Mouse (Mus musculus): Measurements from ENCODE around the gene Macrod1.
"Not testable (repeated sequence)": the region's sequence is repeated elsewhere in the genome, so short reads cannot be mapped to it uniquely, and the experiment has no call there.

Gene Macrod1

DNA sequence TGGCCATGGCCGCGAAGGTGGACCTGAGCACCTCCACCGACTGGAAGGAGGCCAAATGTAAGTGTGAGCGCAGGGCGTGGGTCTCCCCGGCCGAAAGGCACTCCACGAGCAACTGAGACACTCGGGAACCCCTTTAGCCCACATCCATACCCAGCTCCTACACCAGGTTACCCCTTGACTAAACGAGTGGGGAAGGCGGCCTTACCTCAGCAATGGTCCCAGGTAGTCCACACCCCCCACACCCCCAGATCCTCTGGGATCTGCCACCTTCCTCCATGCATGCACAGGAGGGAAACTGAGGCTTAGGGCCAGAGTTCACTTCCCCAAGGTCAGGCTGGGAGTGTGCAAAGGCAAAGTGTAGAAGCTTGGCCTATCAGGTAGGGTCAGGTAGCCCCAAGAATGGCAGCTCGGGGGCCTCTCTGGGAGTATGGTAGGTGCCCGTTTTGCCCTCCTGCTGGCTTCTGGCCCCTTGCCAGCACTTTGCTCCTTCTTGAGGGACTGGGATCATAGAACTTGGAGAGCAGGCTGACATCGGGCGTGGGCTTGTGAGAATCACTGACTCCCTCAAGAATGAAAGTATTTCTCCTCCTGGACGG lies 614 bp downstream of the Macrod1 start:
- DNase-seq, result no peak

DNA sequence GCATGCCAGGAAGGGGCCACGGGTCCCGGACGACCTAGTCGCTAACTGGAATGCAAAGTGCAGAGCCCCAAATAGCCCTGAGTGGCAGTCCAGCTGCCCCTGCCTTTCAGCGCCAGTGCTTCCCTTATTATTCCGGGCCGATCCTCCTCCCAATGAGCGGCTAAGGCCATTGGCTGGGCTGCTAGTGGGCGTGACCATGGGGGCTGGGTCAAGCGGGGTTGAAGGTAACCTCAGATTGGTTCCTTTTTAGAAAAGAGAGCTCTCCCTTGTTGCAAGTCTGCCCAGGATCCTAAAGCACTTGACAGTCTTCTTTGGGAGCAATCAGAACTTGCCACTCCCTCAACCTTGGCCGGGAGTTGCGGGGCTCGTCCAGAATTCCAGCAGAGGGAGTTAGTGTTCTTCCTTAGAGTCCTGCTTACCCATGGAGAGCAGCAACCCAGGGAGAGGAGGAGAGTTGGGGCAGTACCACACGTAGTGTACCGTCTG lies 1.2 kb downstream of the Macrod1 start:
- DNase-seq, result peak; percentile 63

- no peak for DNase-seq
Observed at GRCm38 (mm10) chr19:7058541-7058940, 1.9 kb downstream of the Macrod1 start.

- DNase-seq, result no peak
Observed at GRCm38 (mm10) chr19:7062110-7062509, 5.5 kb downstream of the Macrod1 start.

DNA sequence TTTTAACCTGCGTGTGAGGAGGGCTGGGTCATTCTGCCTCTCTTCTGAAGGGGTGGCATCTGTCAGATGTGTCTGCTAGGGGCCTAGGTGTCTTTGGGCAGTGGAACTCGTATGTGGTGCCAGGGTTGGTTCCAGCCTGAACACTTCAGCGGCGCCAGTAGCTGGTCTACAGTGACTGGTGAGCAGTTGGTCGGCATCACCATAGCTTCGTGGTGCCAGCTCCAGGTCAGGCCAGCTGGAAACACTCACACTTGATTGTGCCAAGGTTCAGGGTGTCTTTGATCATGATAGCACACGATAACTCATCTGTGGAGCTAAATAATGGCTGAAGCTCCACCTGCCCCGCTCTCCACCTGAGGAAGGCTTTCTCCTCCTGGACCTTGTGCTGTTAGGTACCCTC lies 6.3 kb downstream of the Macrod1 start:
- DNase-seq, result no peak

DNA sequence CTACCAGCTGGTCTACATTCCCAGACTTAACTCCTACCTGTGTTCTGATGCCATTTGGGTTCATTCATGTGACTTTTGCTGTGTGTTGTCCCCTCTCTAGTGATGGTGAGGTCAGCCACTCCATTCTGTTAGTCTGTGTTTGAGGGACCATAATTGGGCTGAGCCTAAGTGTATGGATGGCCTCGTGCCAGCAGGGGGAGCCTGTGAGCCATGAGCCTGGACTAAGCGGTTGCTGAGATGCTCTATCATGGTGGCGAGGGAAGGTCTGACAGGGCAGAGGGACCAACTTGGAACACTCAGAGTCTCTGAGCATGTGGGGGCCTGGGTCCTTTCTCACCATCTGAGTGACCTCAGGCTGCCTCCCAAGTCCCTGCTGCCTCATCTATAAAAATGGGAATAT lies 8.0 kb downstream of the Macrod1 start:
- peak; percentile 88 for DNase-seq

DNA sequence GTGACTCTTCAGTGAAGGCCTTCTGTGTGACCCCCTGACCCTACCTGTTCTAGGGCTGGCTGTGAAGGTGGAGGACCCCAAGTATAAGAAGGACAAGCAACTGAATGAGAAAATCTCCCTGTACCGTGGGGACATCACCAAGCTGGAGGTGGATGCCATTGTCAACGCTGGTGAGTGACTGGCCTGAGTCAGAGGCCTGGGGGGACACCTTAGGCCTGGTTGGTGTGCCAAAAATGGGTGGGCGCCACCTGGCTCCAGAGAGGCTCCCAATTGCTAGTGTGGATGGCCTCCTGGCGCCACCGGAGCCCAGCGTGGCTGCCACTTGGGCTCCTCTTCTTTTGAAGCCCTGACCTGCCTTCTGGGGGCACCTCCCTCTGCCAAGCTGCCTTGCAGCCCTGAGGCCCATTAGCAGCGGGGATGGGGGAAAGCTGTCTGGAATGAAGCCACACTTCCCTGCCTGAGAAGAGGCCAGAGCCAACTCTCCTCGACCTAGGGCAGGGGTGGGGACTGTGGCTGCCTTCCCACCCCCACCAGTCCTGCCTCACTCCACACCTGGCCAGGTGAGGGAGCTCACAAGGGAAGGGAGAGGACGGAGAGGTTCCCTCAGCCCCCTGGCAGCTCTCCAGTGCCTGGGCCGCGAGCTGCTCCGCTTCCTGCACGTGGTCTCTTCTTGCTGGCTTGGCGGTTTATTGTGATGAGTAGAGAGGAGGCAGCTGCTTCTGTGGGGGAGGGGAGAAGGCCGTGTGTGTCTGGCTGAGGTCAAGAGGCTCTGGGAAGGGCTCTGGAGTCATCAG lies 9.6 kb downstream of the Macrod1 start:
- peak; percentile 83 for DNase-seq

DNA sequence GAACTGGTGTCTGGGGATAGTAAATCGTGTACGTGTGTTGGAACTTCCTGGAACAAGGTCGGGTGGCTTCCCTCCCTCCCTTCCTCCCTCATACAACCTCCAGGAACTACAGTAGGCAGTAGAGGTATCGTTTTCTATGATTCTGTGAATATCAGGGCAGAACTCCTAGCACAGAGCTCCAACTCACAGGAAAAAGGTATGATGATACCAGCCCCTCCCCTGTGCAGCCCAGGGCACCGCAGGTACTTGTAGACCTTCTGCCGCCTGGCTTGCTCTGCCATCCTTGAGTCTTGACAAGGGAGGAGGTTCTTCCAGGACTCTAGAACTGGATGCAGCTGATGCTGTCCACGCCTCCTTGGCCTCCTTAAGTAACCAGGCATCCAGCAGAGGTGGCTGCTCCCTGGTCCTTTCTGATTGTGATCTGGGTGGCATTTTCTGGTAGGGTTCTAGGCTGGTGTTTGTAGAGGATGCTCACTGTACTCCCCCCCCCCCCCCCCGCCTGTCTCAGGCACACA lies 10.3 kb downstream of the Macrod1 start:
- DNase-seq, result peak; percentile 30

GRCm38 (mm10) chr19:7067344-7068050 lies 10.9 kb downstream of the Macrod1 start:
- DNase-seq, result peak; percentile 46

DNA sequence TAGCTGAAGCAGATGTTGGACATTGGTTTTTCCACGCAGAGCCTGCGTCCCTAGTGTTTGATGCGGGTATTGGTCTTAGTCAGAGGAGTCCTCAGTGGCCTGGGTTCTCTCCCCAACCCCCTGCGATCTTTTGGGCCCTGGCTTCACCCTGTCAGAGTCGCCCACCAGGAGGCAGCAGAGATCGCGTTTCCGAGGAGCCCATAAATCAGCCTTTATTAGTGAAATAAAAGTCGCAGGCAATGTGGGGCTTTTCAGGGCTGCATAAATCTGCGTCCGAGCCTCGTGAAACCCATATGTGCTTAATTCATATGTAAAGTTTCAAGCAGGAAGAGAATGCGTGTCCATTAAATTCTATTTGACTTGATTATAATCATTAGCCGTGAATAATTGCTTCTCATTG lies 11.5 kb downstream of the Macrod1 start:
- DNase-seq, result peak; percentile 85

GRCm38 (mm10) chr19:7068661-7069531 lies 12.3 kb downstream of the Macrod1 start:
- DNase-seq, result no peak

GRCm38 (mm10) chr19:7069781-7070763 lies 13.5 kb downstream of the Macrod1 start:
- DNase-seq, result no peak

- no peak for DNase-seq
Observed at GRCm38 (mm10) chr19:7070775-7071174, 14.2 kb downstream of the Macrod1 start.

GRCm38 (mm10) chr19:7072221-7072620 lies 15.6 kb downstream of the Macrod1 start:
- DNase-seq, result no peak

- DNase-seq, result no peak
Observed at GRCm38 (mm10) chr19:7073997-7074781, 17.6 kb downstream of the Macrod1 start.

- DNase-seq, result not testable (repeated sequence)
Observed at GRCm38 (mm10) chr19:7075336-7075735, 18.7 kb downstream of the Macrod1 start.

DNA sequence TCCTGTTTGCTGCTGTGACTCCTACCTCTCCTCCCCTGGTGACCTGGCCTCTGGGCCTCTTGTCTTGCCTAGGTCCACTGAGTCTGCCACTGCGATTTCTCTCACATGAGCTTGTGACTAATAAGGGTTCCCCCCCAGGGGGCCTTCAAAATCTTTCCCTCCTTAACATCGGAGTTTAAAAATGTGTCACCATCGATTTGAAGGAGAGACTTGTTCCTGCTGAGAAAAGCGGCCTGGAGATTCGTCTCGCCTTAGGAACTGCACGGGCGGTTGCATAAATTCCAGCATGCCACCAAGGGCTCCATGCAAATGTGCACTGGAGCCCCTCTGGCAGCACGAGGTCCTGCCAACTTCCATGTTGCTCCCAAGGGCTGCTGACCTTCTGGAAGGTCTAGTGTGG lies 21.1 kb downstream of the Macrod1 start:
- DNase-seq, result no peak

DNA sequence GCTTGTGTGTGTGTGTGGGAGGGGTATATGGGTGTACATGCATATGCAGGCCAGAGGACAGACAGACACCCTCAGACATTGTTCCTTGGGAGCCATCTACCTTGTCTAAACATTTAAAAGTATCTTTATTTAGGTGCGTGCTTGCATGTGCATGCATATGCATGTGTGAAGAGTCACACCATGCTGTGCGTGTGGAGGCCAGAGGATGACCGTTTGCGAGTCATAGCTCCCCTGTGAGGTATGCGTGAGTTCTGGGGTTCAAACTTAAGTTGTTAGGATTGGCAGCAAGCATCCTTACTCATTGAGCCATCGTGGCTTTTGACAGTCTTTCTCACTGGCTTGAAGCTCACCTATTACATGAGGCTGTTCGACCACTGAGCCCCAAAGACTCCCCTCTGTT lies 21.7 kb downstream of the Macrod1 start:
- no peak for DNase-seq

DNA sequence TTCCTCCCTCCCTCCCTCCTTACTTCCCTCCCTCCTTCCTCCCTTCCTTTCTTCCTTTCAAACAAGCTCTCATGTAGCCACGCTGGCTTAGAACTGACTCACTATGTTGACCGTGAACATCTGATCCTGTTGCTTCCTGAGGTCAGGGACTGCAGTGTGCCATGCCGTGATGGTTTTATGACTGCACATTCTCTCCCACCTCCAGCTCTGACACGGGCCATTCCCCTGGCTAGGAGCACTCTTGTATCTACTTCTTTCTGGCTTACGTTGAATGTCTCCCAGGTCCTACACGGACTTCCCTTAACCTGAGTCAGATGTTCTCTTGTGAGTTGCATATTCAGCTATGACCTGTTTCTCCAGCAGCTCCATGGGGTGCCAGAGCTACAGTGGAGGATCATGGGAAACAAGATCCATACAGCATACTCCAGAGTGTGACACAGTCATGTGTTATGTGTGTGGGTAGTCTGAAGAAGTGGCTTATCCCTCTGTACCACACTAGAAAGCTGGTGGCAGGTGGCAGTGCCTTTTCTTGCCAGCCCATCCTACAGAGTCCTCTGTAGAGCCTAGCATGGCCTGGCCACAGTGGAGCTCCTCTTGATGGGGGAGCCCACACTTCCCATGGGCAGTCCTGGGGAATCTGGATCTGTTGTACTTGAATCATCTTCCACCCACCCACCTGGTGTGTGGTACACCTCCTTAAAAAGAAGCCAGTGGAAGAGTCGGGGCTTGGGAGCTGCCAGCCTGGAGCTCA lies 25.1 kb downstream of the Macrod1 start:
- DNase-seq, result no peak

All from thymus, postnatal 14 days (tissue).